Mouse (Mus musculus) stomach, embryonic 14.5 days (tissue): ENCODE measurements around the gene Gcnt2. TPM values are rescaled to one million over a fixed set of nuclear protein-coding genes. Genes with fewer than 3 reads are reported as not detected.
"Not testable (repeated sequence)": the region's sequence is repeated elsewhere in the genome, so short reads cannot be mapped to it uniquely, and the experiment has no call there.

Source experiments
- ATAC-seq: fragments of 200-750 bp; cut with Nextera tagmentation; 2 replicates; pipeline ENCODE4 v1.8.0; 2017; ENCODE audit warnings: low read depth, moderate TSS enrichment; ENCODE audit not compliant: insufficient number of reproducible peaks, insufficient read depth, low FRiP score
- H3K27ac ChIP-seq: fragments of 300-500 bp; sonication (generic); 2 replicates; pipeline ENCODE4 v1.5.1; 2014; ENCODE audit warnings: mild to moderate bottlenecking, low read length, moderate library complexity, mixed read lengths
- H3K27me3 ChIP-seq: fragments of 300-500 bp; sonication (generic); 2 replicates; pipeline ENCODE4 v1.6.1; 2014; ENCODE audit warnings: low read length, control low read depth, mixed read lengths; ENCODE audit not compliant: control insufficient read depth, insufficient read depth
- H3K36me3 ChIP-seq: fragments of 300-500 bp; sonication (generic); 2 replicates; pipeline ENCODE4 v1.6.1; 2014; ENCODE audit warnings: mild to moderate bottlenecking, control low read depth, low read length, moderate library complexity, mixed read lengths; ENCODE audit not compliant: control insufficient read depth, insufficient read depth
- H3K4me1 ChIP-seq: fragments of 300-500 bp; sonication (generic); 2 replicates; pipeline ENCODE4 v1.6.1; 2014; ENCODE audit warnings: low read length, control low read depth, mixed read lengths; ENCODE audit not compliant: control insufficient read depth, insufficient read depth
- H3K4me2 ChIP-seq: fragments of 300-500 bp; sonication (generic); replicated peaks from 2 replicates; pipeline ENCODE4 v1.6.1; 2014; ENCODE audit warnings: low read depth, low read length, control low read depth
- H3K4me3 ChIP-seq: fragments of 300-500 bp; sonication (generic); 2 replicates; pipeline ENCODE4 v1.5.1; 2014; ENCODE audit warnings: low read depth, low read length, control low read depth
- H3K9ac ChIP-seq: fragments of 300-500 bp; sonication (generic); replicated peaks from 2 replicates; pipeline ENCODE4 v1.6.1; 2014; ENCODE audit warnings: low read depth, mild to moderate bottlenecking, control low read depth, low read length, moderate library complexity, mixed read lengths
- H3K9me3 ChIP-seq: fragments of 300-500 bp; sonication (generic); 2 replicates; pipeline ENCODE4 v1.6.1; 2016; ENCODE audit warnings: low read depth, low read length, control low read depth; ENCODE audit not compliant: control insufficient read depth
- whole genome bisulfite sequencing: fragments of 180-500 bp; shearing (Covaris S2); extraction: QIAGEN DNeasy Blood & Tissue Kit; methylation state at CpG from one replicate; pipeline ENCODE4 v1.1.7; 2014; 5-methylcytosine and 5-hydroxymethylcytosine counted together
- polyA plus RNA-seq: library from polyadenylated mRNA; unstranded; fragments of >200 nt; fragmentation: Nextera tagmentation; extraction: Ambion mirVana; gene quantifications from 2 replicates; pipeline ENCODE4 v1.2.1, GENCODE M21; 2014

Gcnt2 gene
- polyA plus RNA-seq, 1 experiment from 2014 or later, result 8.3 TPM

- Histone ChIP-seq H3K9ac (no peak overlapping the region), H3K27me3 (no peaks in the 10 kb centered on the region)
- WGBS, result 83% methylated on average over 2 of the region's 2 CpGs
Measured at GRCm38 (mm10) chr13:40971831-40972230, 112.3 kb downstream of the Gcnt2 start.

GRCm38 (mm10) chr13:40972976-40973375 is 113.4 kb downstream of the Gcnt2 start:
- ATAC-seq, result no peak
- Histone ChIP-seq H3K36me3 (no peaks in the 10 kb centered on the region), H3K4me3 (no peak overlapping the region), H3K9me3 (no peaks in the 10 kb centered on the region), H3K9ac (no peak overlapping the region), H3K27me3 (no peaks in the 10 kb centered on the region), H3K27ac (no peak overlapping the region), H3K4me1 (no peaks in the 10 kb centered on the region), H3K4me2 (no peak overlapping the region)
- 89% methylated on average over 5 of the region's 5 CpGs for WGBS

More at GRCm38 (mm10) chr13:40971831-40972230, 112.3 kb downstream of the Gcnt2 start:
- Histone ChIP-seq H3K9me3 (no peaks in the 10 kb centered on the region), H3K4me3 (no peak overlapping the region), H3K4me1 (no peaks in the 10 kb centered on the region), H3K36me3 (no peaks in the 10 kb centered on the region), H3K4me2 (no peak overlapping the region), H3K27ac (no peak overlapping the region)
- no peak for ATAC-seq

- Histone ChIP-seq H3K27me3 (no peaks in the 10 kb centered on the region), H3K4me2 (no peak overlapping the region), H3K4me3 (no peak overlapping the region), H3K36me3 (no peaks in the 10 kb centered on the region), H3K27ac (no peak overlapping the region), H3K9ac (no peak overlapping the region), H3K4me1 (no peaks in the 10 kb centered on the region), H3K9me3 (no peaks in the 10 kb centered on the region)
- WGBS, result 26% methylated on average over 7 of the region's 7 CpGs
- no peak for ATAC-seq
Measured at GRCm38 (mm10) chr13:40977609-40978008, 118.1 kb downstream of the Gcnt2 start.

GRCm38 (mm10) chr13:40978652-40979051 is 119.1 kb downstream of the Gcnt2 start:
- H3K4me2 ChIP-seq, result no peak overlapping the region
- peak overlapping the region; percentile 41; the same call in 1 of the 2 replicates for H3K27ac ChIP-seq
- no peaks in the 10 kb centered on the region for H3K27me3 ChIP-seq
- ATAC-seq, result no peak
- H3K9me3 ChIP-seq, result no peaks in the 10 kb centered on the region
- no peak overlapping the region for H3K9ac ChIP-seq
- H3K4me3 ChIP-seq, result no peak overlapping the region
- no peaks in the 10 kb centered on the region for H3K4me1 ChIP-seq
- 59% methylated on average over 4 of the region's 4 CpGs for WGBS
- no peaks in the 10 kb centered on the region for H3K36me3 ChIP-seq

GRCm38 (mm10) chr13:40979321-40979720 is 119.8 kb downstream of the Gcnt2 start:
- no peaks in the 10 kb centered on the region for H3K9me3 ChIP-seq
- ATAC-seq, result no peak
- H3K27me3 ChIP-seq, result no peaks in the 10 kb centered on the region
- H3K4me3 ChIP-seq, result no peak overlapping the region
- H3K27ac ChIP-seq, result no peak overlapping the region; the same call in 1 of the 2 replicates
- WGBS, result 49% methylated on average over 2 of the region's 2 CpGs
- no peak overlapping the region for H3K4me2 ChIP-seq
- H3K36me3 ChIP-seq, result no peaks in the 10 kb centered on the region
- no peak overlapping the region for H3K9ac ChIP-seq
- H3K4me1 ChIP-seq, result no peaks in the 10 kb centered on the region

GRCm38 (mm10) chr13:40982759-40983158 is 123.2 kb downstream of the Gcnt2 start:
- Histone ChIP-seq H3K9ac (no peak overlapping the region), H3K4me1 (no peaks in the 10 kb centered on the region), H3K27ac (no peak overlapping the region), H3K9me3 (no peaks in the 10 kb centered on the region), H3K27me3 (no peaks in the 10 kb centered on the region), H3K4me3 (no peak overlapping the region), H3K4me2 (no peak overlapping the region), H3K36me3 (no peaks in the 10 kb centered on the region)
- ATAC-seq, result no peak
- WGBS, result 92% methylated on average over 1 of the region's 1 CpGs

GRCm38 (mm10) chr13:40986081-40986480 is 126.5 kb downstream of the Gcnt2 start:
- no peak for ATAC-seq
- H3K36me3 ChIP-seq, result no peaks in the 10 kb centered on the region
- H3K4me3 ChIP-seq, result no peak overlapping the region
- H3K27ac ChIP-seq, result no peak overlapping the region
- no peaks in the 10 kb centered on the region for H3K9me3 ChIP-seq
- H3K4me1 ChIP-seq, result no peaks in the 10 kb centered on the region
- H3K27me3 ChIP-seq, result no peaks in the 10 kb centered on the region
- no peak overlapping the region for H3K9ac ChIP-seq
- H3K4me2 ChIP-seq, result no peak overlapping the region
- WGBS, result 92% methylated on average over 5 of the region's 5 CpGs

GRCm38 (mm10) chr13:40987608-40988303 is 128.2 kb downstream of the Gcnt2 start:
- H3K4me2 ChIP-seq, H3K9me3 ChIP-seq, H3K4me3 ChIP-seq, H3K27me3 ChIP-seq, H3K9ac ChIP-seq, H3K36me3 ChIP-seq, ATAC-seq, H3K27ac ChIP-seq, H3K4me1 ChIP-seq: not testable (repeated sequence)
- WGBS, result 67% methylated on average over 4 of the region's 4 CpGs

- Histone ChIP-seq H3K27me3 (no peaks in the 10 kb centered on the region), H3K4me1 (no peaks in the 10 kb centered on the region), H3K36me3 (no peaks in the 10 kb centered on the region), H3K9ac (no peak overlapping the region), H3K27ac (no peak overlapping the region), H3K4me2 (no peak overlapping the region), H3K4me3 (no peak overlapping the region), H3K9me3 (no peaks in the 10 kb centered on the region)
- 63% methylated on average over 2 of the region's 2 CpGs for WGBS
- ATAC-seq, result no peak
Measured at GRCm38 (mm10) chr13:40988418-40988817, 128.9 kb downstream of the Gcnt2 start.
